8 mouse cellular contexts compared by ENCODE assay signal in the genomic region with DNA sequence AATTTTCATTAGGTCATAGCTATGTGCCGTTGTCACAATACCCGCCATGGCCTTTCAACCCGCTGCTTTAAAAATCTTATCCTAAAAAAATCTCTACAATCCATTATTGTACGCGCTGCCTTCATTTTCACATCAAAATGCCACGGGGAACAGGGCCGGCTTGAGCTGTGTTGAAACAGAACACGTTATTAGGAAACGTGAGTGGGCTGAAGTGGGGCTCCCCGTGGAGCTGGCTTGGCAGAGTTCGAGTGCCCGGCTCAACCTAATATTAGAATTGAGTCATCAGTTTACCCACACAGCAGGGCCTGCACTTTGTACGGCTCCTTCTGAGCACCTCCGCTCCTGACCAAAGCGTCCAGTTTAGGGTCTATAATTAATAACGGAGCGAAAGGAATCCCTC.
DNase-seq lines count a peak whose midpoint lies in the region; ATAC-seq and TF ChIP-seq lines count a peak whose summit lies in the region.
"Had no signal": no experiment of that assay in that cellular context is flagged by ENCODE, and none has a peak within 500 bp of the region (broad histone marks: within the 10 kb centered on the region; RNA-seq: fewer than 3 reads in every experiment).

No protein-coding gene starts in this region.

- peak overlapping the region; percentile 10; the same call in 1 of the 2 replicates for H3K4me3 ChIP-seq in layer of hippocampus, adult 2 months
- H3K4me3 ChIP-seq in forebrain, embryonic 10.5 days: no peak overlapping the region
- H3K4me3 ChIP-seq in hindbrain, embryonic 15.5 days: no peak overlapping the region
- H3K4me3 ChIP-seq in neural tube, embryonic 11.5 days (ENCODE audit: low read depth, low read length): no peak overlapping the region
- H3K4me3 ChIP-seq: liver, embryonic 13.5 days had no signal

- H3K36me3 ChIP-seq in forebrain, embryonic 10.5 days (replicated peaks): no peaks in the 10 kb centered on the region
- H3K36me3 ChIP-seq in hindbrain, embryonic 15.5 days: no peaks in the 10 kb centered on the region
- no peaks in the 10 kb centered on the region for H3K36me3 ChIP-seq in neural tube, embryonic 11.5 days (ENCODE audit: control insufficient read depth, insufficient read depth, low read length)
- H3K36me3 ChIP-seq: liver, embryonic 13.5 days had no signal

- 0 out of 2 replicates have a peak, but pooled peaks have one; percentile 48 for ATAC-seq in hindbrain, embryonic 15.5 days (ENCODE audit: low FRiP score, low read depth)
- ATAC-seq in neural tube, embryonic 11.5 days (ENCODE audit: insufficient read depth, low FRiP score, low TSS enrichment): no peak

- H3K9me3 ChIP-seq in forebrain, embryonic 10.5 days: no peaks in the 10 kb centered on the region
- no peaks in the 10 kb centered on the region for H3K9me3 ChIP-seq in hindbrain, embryonic 15.5 days
- no peaks in the 10 kb centered on the region for H3K9me3 ChIP-seq in neural tube, embryonic 11.5 days (ENCODE audit: control insufficient read depth, low read length)
- H3K9me3 ChIP-seq: liver, embryonic 13.5 days had no signal

- H3K4me1 ChIP-seq in forebrain, embryonic 10.5 days: peaks cover 16% of the 10 kb centered on the region
- H3K4me1 ChIP-seq in hindbrain, embryonic 15.5 days (replicated peaks): no peaks in the 10 kb centered on the region
- H3K4me1 ChIP-seq in neural tube, embryonic 11.5 days (ENCODE audit: control insufficient read depth, insufficient read depth, low read length): no peaks in the 10 kb centered on the region
- H3K4me1 ChIP-seq: liver, embryonic 13.5 days had no signal

- WGBS in forebrain, embryonic 10.5 days: 71% methylated on average over 17 of the region's 17 CpGs
- WGBS in hindbrain, embryonic 15.5 days: 42% methylated on average over 17 of the region's 17 CpGs
- 55% methylated on average over 17 of the region's 17 CpGs for WGBS in neural tube, embryonic 11.5 days

- no peaks in the 10 kb centered on the region for H3K27me3 ChIP-seq in forebrain, embryonic 10.5 days (ENCODE audit: poor library complexity, severe bottlenecking)
- no peaks in the 10 kb centered on the region for H3K27me3 ChIP-seq in hindbrain, embryonic 15.5 days
- no peaks in the 10 kb centered on the region for H3K27me3 ChIP-seq in neural tube, embryonic 11.5 days (ENCODE audit: control insufficient read depth, insufficient read depth, low read length)
- H3K27me3 ChIP-seq: liver, embryonic 13.5 days had no signal

- no peak for TF ChIP-seq CTCF in layer of hippocampus, adult 2 months (conservative IDR thresholded peaks at IDR 0.05)

- H3K27ac ChIP-seq in layer of hippocampus, adult 2 months: peak overlapping the region; percentile 61
- 0 out of 2 replicates have a peak overlapping the region, but pooled peaks have one; percentile 8 for H3K27ac ChIP-seq in forebrain, embryonic 10.5 days
- H3K27ac ChIP-seq in hindbrain, embryonic 15.5 days (replicated peaks): no peak overlapping the region
- 0 out of 2 replicates have a peak overlapping the region, but pooled peaks have one; percentile 0 for H3K27ac ChIP-seq in neural tube, embryonic 11.5 days (ENCODE audit: low read depth, low read length)
- H3K27ac ChIP-seq: liver, embryonic 13.5 days had no signal

- no peak for DNase-seq in layer of hippocampus, adult 2 months (ENCODE audit: low spot score in 2 of 2)
- no peak for DNase-seq in layer of hippocampus, postnatal 10 days (ENCODE audit: low spot score in 2 of 2)
- DNase-seq in forebrain, embryonic 10.5 days (ENCODE audit: extremely low spot score, low spot score): no peak
- peak; percentile 26 for DNase-seq in neural tube, embryonic 11.5 days (ENCODE audit: low spot score)
- DNase-seq in thymus, postnatal 4 days: no peak
- DNase-seq in thymus, postnatal 36 days: no peak
- DNase-seq: liver, embryonic 13.5 days had no signal

- H3K4me2 ChIP-seq in hindbrain, embryonic 15.5 days: peak overlapping the region; percentile 34
- no peak overlapping the region for H3K4me2 ChIP-seq in neural tube, embryonic 11.5 days (ENCODE audit: low read depth)
- H3K4me2 ChIP-seq: liver, embryonic 13.5 days had no signal

- H3K9ac ChIP-seq in hindbrain, embryonic 15.5 days: no peak overlapping the region
- H3K9ac ChIP-seq in neural tube, embryonic 11.5 days (ENCODE audit: low read length): no peak overlapping the region
- H3K9ac ChIP-seq: liver, embryonic 13.5 days had no signal
